9 mouse cellular contexts compared by ENCODE assay signal in the genomic region with DNA sequence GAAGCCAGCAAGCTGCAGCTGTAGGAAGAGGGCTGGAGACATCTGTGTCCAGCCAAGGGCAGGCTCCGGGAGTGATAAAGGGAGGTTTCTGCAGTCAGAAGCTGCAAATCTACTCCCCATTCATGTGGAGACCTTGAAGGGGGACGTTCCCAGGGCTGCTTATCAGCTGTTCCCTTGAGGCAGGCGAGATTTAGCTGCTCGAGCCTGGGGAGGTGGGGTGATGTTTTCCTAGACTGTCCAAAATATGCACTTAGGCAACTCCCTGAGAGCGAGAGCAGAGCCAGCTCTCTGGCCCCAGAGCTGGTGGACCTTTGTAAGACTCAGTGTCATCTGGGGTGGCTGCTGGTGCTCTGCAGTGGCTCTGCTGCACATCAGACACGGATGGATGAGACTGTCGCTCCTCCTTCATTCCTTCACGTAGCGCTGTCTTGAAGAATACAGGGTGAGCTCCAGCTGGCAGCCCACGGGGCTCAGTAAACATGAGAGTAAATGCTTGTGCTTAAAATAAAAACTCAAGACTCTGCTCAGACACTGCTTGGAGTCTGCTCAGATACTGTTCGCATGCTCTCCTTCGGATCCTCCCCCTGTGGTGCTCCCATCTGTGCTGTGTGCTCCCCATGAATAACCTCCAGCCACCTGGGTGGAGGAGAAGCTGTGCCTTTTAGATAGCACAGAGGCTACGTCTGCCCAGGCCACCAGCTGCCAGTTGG. TPM values are rescaled to one million over a fixed set of nuclear protein-coding genes. Genes with fewer than 3 reads are reported as not detected.
DNase-seq lines count a peak whose midpoint lies in the region; ATAC-seq and TF ChIP-seq lines count a peak whose summit lies in the region.
"Had no signal": no experiment of that assay in that cellular context is flagged by ENCODE, and none has a peak within 500 bp of the region (broad histone marks: within the 10 kb centered on the region; RNA-seq: fewer than 3 reads in every experiment).

No protein-coding gene starts in this region.

- no peak for TF ChIP-seq CTCF in liver, adult 2 months (IDR thresholded peaks at IDR 0.05; ENCODE audit: low read depth, low read length)

- H3K4me3 ChIP-seq in forebrain, embryonic 14.5 days (ENCODE audit: low read depth, low read length): no peak overlapping the region
- H3K4me3 ChIP-seq in forebrain, embryonic 12.5 days (replicated peaks): no peak overlapping the region
- H3K4me3 ChIP-seq in heart, embryonic 15.5 days: 0 out of 2 replicates have a peak overlapping the region, but pooled peaks have one; percentile 0
- H3K4me3 ChIP-seq in liver, adult 2 months (ENCODE audit: insufficient read depth, low read depth, low read length): no peak overlapping the region
- H3K4me3 ChIP-seq in neural tube, embryonic 15.5 days (replicated peaks): no peak overlapping the region
- H3K4me3 ChIP-seq: neural tube, embryonic 12.5 days had no signal

- no peak for ATAC-seq in forebrain, embryonic 14.5 days
- no peak for ATAC-seq in forebrain, embryonic 12.5 days (ENCODE audit: low FRiP score)
- ATAC-seq in erythroblast, adult 5-6 weeks (replicated peaks; ENCODE audit: low FRiP score, poor library complexity, severe bottlenecking): 0 out of 2 replicates have a peak, but pooled peaks have one; percentile 40
- peak; percentile 66 for ATAC-seq in heart, embryonic 15.5 days (replicated peaks; ENCODE audit: insufficient number of reproducible peaks, insufficient read depth, low FRiP score, low read depth)
- ATAC-seq in neural tube, embryonic 15.5 days (ENCODE audit: low FRiP score): peak; percentile 66

- peaks cover 36% of the 10 kb centered on the region; the same call in 1 of the 2 replicates for H3K79me2 ChIP-seq in liver, adult 2 months (ENCODE audit: control insufficient read depth, insufficient read depth, low read length)

- DNase-seq in forebrain, embryonic 14.5 days (ENCODE audit: low spot score): peak; percentile 13
- DNase-seq in kidney, postnatal 14 days: peak; percentile 69
- peak; percentile 45 for DNase-seq in liver, adult 2 months (ENCODE audit: extremely low read depth, low read depth, low spot score)
- no peak for DNase-seq in thymus, postnatal 0 days (ENCODE audit: low spot score)

- H3K4me1 ChIP-seq in forebrain, embryonic 14.5 days (ENCODE audit: control insufficient read depth, insufficient read depth, low read length): no peaks in the 10 kb centered on the region
- peaks cover 8% of the 10 kb centered on the region for H3K4me1 ChIP-seq in forebrain, embryonic 12.5 days
- peaks cover 25% of the 10 kb centered on the region for H3K4me1 ChIP-seq in heart, embryonic 15.5 days (replicated peaks)
- peaks cover 8% of the 10 kb centered on the region for H3K4me1 ChIP-seq in liver, adult 2 months (ENCODE audit: control insufficient read depth, insufficient read depth, low read length)
- H3K4me1 ChIP-seq in neural tube, embryonic 15.5 days: peaks cover 15% of the 10 kb centered on the region

- H3K4me2 ChIP-seq in forebrain, embryonic 14.5 days (ENCODE audit: low read length): no peak overlapping the region
- H3K4me2 ChIP-seq in forebrain, embryonic 12.5 days: no peak overlapping the region
- peak overlapping the region; percentile 35 for H3K4me2 ChIP-seq in heart, embryonic 15.5 days
- peak overlapping the region; percentile 20 for H3K4me2 ChIP-seq in neural tube, embryonic 15.5 days
- H3K4me2 ChIP-seq: neural tube, embryonic 12.5 days had no signal

- H3K27ac ChIP-seq in forebrain, embryonic 14.5 days (ENCODE audit: low read depth, low read length): no peak overlapping the region
- no peak overlapping the region for H3K27ac ChIP-seq in forebrain, embryonic 12.5 days
- H3K27ac ChIP-seq in heart, embryonic 15.5 days: peak overlapping the region; percentile 65
- 0 out of 2 replicates have a peak overlapping the region, but pooled peaks have one; percentile 34 for H3K27ac ChIP-seq in liver, adult 2 months (replicated peaks; ENCODE audit: insufficient read depth, low read depth, low read length)
- peak overlapping the region; percentile 48; the same call in 1 of the 2 replicates for H3K27ac ChIP-seq in neural tube, embryonic 15.5 days (replicated peaks)
- H3K27ac ChIP-seq: neural tube, embryonic 12.5 days had no signal

- H3K27me3 ChIP-seq in forebrain, embryonic 14.5 days (replicated peaks; ENCODE audit: control insufficient read depth, insufficient read depth, low read length): no peaks in the 10 kb centered on the region
- H3K27me3 ChIP-seq in forebrain, embryonic 12.5 days: no peaks in the 10 kb centered on the region
- H3K27me3 ChIP-seq in heart, embryonic 15.5 days: no peaks in the 10 kb centered on the region
- no peaks in the 10 kb centered on the region for H3K27me3 ChIP-seq in liver, adult 2 months (ENCODE audit: control insufficient read depth, insufficient read depth, low read length)
- no peaks in the 10 kb centered on the region for H3K27me3 ChIP-seq in neural tube, embryonic 15.5 days (replicated peaks)
- H3K27me3 ChIP-seq: neural tube, embryonic 12.5 days had no signal

- TF ChIP-seq POLR2A in liver, adult 2 months (IDR thresholded peaks at IDR 0.05; ENCODE audit: extremely low read depth, insufficient read depth, low read length): no peak

- H3K9ac ChIP-seq in forebrain, embryonic 14.5 days (ENCODE audit: low read length): no peak overlapping the region
- H3K9ac ChIP-seq in forebrain, embryonic 12.5 days: no peak overlapping the region
- no peak overlapping the region for H3K9ac ChIP-seq in heart, embryonic 15.5 days
- no peak overlapping the region for H3K9ac ChIP-seq in liver, adult 2 months (ENCODE audit: low read depth, low read length)
- no peak overlapping the region for H3K9ac ChIP-seq in neural tube, embryonic 15.5 days (replicated peaks)
- H3K9ac ChIP-seq: neural tube, embryonic 12.5 days had no signal

- H3K9me3 ChIP-seq in forebrain, embryonic 14.5 days (replicated peaks; ENCODE audit: control insufficient read depth, low read length): no peaks in the 10 kb centered on the region
- 0 out of 2 replicates have a peak, but pooled peaks cover 3% of the 10 kb centered on the region for H3K9me3 ChIP-seq in forebrain, embryonic 12.5 days
- H3K9me3 ChIP-seq in heart, embryonic 15.5 days (replicated peaks): no peaks in the 10 kb centered on the region
- H3K9me3 ChIP-seq in neural tube, embryonic 15.5 days (replicated peaks): no peaks in the 10 kb centered on the region
- H3K9me3 ChIP-seq: neural tube, embryonic 12.5 days had no signal

- H3K36me3 ChIP-seq in forebrain, embryonic 14.5 days (ENCODE audit: control insufficient read depth, insufficient read depth, low read length): no peaks in the 10 kb centered on the region
- no peaks in the 10 kb centered on the region for H3K36me3 ChIP-seq in forebrain, embryonic 12.5 days (replicated peaks)
- H3K36me3 ChIP-seq in heart, embryonic 15.5 days: no peaks in the 10 kb centered on the region
- H3K36me3 ChIP-seq in liver, adult 2 months (ENCODE audit: control insufficient read depth, insufficient read depth, low read length): no peaks in the 10 kb centered on the region
- no peaks in the 10 kb centered on the region for H3K36me3 ChIP-seq in neural tube, embryonic 15.5 days
- H3K36me3 ChIP-seq: neural tube, embryonic 12.5 days had no signal

- WGBS in forebrain, embryonic 14.5 days: 66% methylated on average over 13 of the region's 13 CpGs
- 65% methylated on average over 13 of the region's 13 CpGs for WGBS in forebrain, embryonic 12.5 days
- 13% methylated on average over 13 of the region's 13 CpGs for WGBS in heart, embryonic 15.5 days
- 65% methylated on average over 13 of the region's 13 CpGs for WGBS in liver, adult 2 months
- 43% methylated on average over 13 of the region's 13 CpGs for WGBS in neural tube, embryonic 15.5 days

RNA-seq across cellular contexts. Expression of a gene that starts 41.1 kb away (rescaled TPM):
- 0.96 and 1.4 TPM in 2 replicates for polyA plus RNA-seq in forebrain, embryonic 14.5 days (2014; fragmentation: Nextera tagmentation; extraction: Ambion mirVana)
- polyA plus RNA-seq in forebrain, embryonic 12.5 days (2016; fragmentation: Nextera tagmentation; extraction: Ambion mirVana): 1.6 and 2.5 TPM in 2 replicates
- total RNA-seq in erythroblast, adult 5-6 weeks (2015; ENCODE audit: low replicate concordance): not detected in 2 replicates
- not detected in 2 replicates for total RNA-seq in erythroblast, adult 5-6 weeks (2017; ENCODE audit: low replicate concordance)
- 1.8 and 2.7 TPM in 2 replicates for polyA plus RNA-seq in heart, embryonic 15.5 days (2015; fragmentation: Nextera tagmentation; extraction: Ambion mirVana)
- 46.2 and 50.2 TPM in 2 replicates for total RNA-seq in liver, adult 2 months (2014; rRNA removed)
- 43.2 and 45.8 TPM in 2 replicates for polyA plus RNA-seq in liver, adult 2 months (2012; rRNA removed)
- polyA plus RNA-seq in neural tube, embryonic 15.5 days (2015; fragmentation: Nextera tagmentation; extraction: Ambion mirVana): 1.4 and 1.5 TPM in 2 replicates
- polyA plus RNA-seq in thymus, postnatal 0 days (2015; fragmentation: Nextera tagmentation; extraction: Ambion mirVana): 0.93 and 1.2 TPM in 2 replicates

Comparison
In these comparisons a context has a peak if more than half of its experiments do, and no peak if none do; other contexts are left out.
1. ATAC-seq: peak in erythroblast, adult 5-6 weeks (single experiment), heart, embryonic 15.5 days (single experiment) and neural tube, embryonic 15.5 days (single experiment); none in forebrain, embryonic 14.5 days (single experiment) and forebrain, embryonic 12.5 days (single experiment).
2. H3K27ac ChIP-seq: peak in heart, embryonic 15.5 days (single experiment), liver, adult 2 months (single experiment) and neural tube, embryonic 15.5 days (single experiment); none in forebrain, embryonic 14.5 days (single experiment) and forebrain, embryonic 12.5 days (single experiment).
3. H3K4me2 ChIP-seq: peak in heart, embryonic 15.5 days (single experiment) and neural tube, embryonic 15.5 days (single experiment); none in forebrain, embryonic 14.5 days (single experiment) and forebrain, embryonic 12.5 days (single experiment).
4. RNA of a gene that starts 41.1 kb away (polyA plus RNA-seq): 43.2 to 45.8 TPM in liver, adult 2 months; 1.6 to 2.5 TPM in forebrain, embryonic 12.5 days, 1.8 to 2.7 TPM in heart, embryonic 15.5 days, 0.96 to 1.4 TPM in forebrain, embryonic 14.5 days, 1.4 to 1.5 TPM in neural tube, embryonic 15.5 days and 0.93 to 1.2 TPM in thymus, postnatal 0 days; every median in the first group is over 10 times any median in the second.